Mouse (Mus musculus) cerebellum, adult 2 months (tissue): ENCODE results near the gene Lrrc75a.

Source experiments
- CTCF ChIP-seq: fragments of 200-500 bp; IDR thresholded peaks from 2 replicates; pipeline ENCODE4 v1.5.1; 2011; ENCODE audit warnings: low read depth, mild to moderate bottlenecking, control low read depth, low read length, moderate library complexity, borderline replicate concordance; ENCODE audit not compliant: insufficient read depth
- POLR2A ChIP-seq: fragments of 200-500 bp; IDR thresholded peaks from 2 replicates; pipeline ENCODE4 v1.6.1; 2011; ENCODE audit warnings: low read length, control low read depth, borderline replicate concordance; ENCODE audit not compliant: insufficient read depth

DNA sequence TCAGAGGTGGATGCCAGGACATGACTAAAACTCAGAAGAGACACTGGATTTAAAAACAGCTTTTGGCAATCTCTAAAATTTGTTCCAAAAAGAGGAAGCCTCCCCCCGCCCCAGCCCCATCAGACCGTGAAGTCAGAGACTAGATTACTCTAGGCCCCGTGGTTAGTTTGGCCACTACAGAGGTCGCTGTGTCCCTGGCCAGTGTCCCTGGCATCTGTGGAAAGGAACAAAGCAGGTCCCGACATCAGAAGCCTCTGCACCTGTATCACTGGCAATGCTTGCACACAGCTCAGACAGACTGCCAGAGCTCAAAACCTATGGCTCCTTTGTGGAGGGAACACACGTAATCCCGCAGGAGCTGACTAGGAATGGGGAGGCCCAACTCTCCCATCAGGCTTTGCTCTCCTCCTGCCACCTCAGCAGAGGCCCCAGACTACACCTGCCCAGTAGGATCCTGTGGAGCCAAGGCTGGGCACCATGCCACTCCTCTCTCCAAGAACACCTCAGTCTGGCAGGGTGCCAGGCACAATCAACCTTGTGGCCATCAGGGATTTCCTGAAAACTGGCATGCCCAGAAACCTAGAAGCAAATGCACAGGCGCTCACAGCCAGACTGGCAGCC is 5.2 kb downstream of the Lrrc75a start:
- TF ChIP-seq POLR2A (no peak), CTCF (no peak)
